Mouse (Mus musculus) bone marrow, adult 2 months (tissue): ENCODE data around the gene Rpl6. TPM values are rescaled to one million over a fixed set of nuclear protein-coding genes. Genes with fewer than 3 reads are reported as not detected.
"Not testable (repeated sequence)": the region's sequence is repeated elsewhere in the genome, so short reads cannot be mapped to it uniquely, and the experiment has no call there.

ENCODE experiments used
- H3K27ac ChIP-seq: fragments of 200-500 bp; 2 replicates; pipeline ENCODE4 v1.5.1; 2012; ENCODE audit warnings: low read depth, mild to moderate bottlenecking, control low read depth, inconsistent platforms, low read length; ENCODE audit not compliant: control insufficient read depth, poor library complexity, insufficient read depth
- H3K4me1 ChIP-seq: fragments of 200-500 bp; 2 replicates; pipeline ENCODE4 v1.6.1; 2011; ENCODE audit warnings: low read length; ENCODE audit not compliant: control insufficient read depth, insufficient read depth
- H3K4me3 ChIP-seq: fragments of 200-500 bp; replicated peaks from 2 replicates; pipeline ENCODE3; 2011; ENCODE audit warnings: mild to moderate bottlenecking, low read depth, low read length, control low read depth; ENCODE audit not compliant: control insufficient read depth
- CTCF ChIP-seq: fragments of 200-500 bp; IDR thresholded peaks from 2 replicates; pipeline ENCODE4 v1.5.1; 2011; ENCODE audit warnings: low read length, control low read depth; ENCODE audit not compliant: control insufficient read depth, insufficient read depth
- POLR2A ChIP-seq: fragments of 200-500 bp; IDR thresholded peaks from 2 replicates; pipeline ENCODE4 v1.6.1; 2011; ENCODE audit warnings: low read depth, mild to moderate bottlenecking, control low read depth, low read length, borderline replicate concordance; ENCODE audit not compliant: control insufficient read depth
- WGBS: fragments of 180-500 bp; shearing (Covaris S2); methylation state at CpG from one replicate; pipeline ENCODE4 v1.1.7; 2018; 5-methylcytosine and 5-hydroxymethylcytosine counted together
- polyA plus RNA-seq: library from polyadenylated mRNA; stranded (reverse); fragments of >200 nt; gene quantifications from 2 replicates; pipeline ENCODE4 v1.2.4, GENCODE M21; 2011; ENCODE audit warnings: low replicate concordance; ENCODE audit not compliant: missing spikeins, insufficient read depth, insufficient read length

Gene Rpl6
- polyA plus RNA-seq, 1 experiment, result 942 TPM

- H3K4me1 ChIP-seq, result peaks cover 4% of the 10 kb centered on the region; the same call in 1 of the 2 replicates
- TF ChIP-seq POLR2A, result no peak
- TF ChIP-seq CTCF, result no peak
- no peak overlapping the region for H3K27ac ChIP-seq
- H3K4me3 ChIP-seq, result no peak overlapping the region
- WGBS, result 45% methylated on average over 1 of the region's 1 CpGs
Measured at GRCm38 (mm10) chr5:121202467-121202866, 1.8 kb upstream of the Rpl6 start.

GRCm38 (mm10) chr5:121205537-121206130 lies 1.4 kb downstream of the Rpl6 start:
- H3K27ac ChIP-seq, H3K4me1 ChIP-seq: not testable (repeated sequence)
- H3K4me3 ChIP-seq, result peak overlapping the region; percentile 24
- WGBS, result 46% methylated on average over 8 of the region's 10 CpGs

DNA sequence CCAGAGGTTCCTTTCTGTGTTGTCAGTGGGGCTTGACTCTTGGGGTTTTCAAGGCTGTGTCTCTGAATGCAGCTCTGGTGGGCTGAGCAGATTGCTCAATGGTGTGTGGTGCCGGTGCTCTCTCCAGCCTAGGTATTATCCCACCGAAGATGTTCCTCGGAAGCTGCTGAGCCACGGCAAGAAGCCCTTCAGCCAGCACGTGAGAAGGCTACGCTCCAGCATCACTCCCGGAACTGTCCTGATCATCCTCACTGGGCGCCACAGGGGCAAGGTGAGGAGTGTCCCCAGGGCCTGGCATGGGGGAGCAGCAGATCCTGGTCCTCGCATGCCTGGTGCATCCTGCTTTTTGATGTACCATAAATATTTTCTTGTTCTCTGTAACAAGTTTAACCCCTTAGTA lies 2.3 kb downstream of the Rpl6 start:
- Histone ChIP-seq H3K27ac (no peak overlapping the region), H3K4me1 (peaks cover 4% of the 10 kb centered on the region; the same call in 1 of the 2 replicates), H3K4me3 (no peak overlapping the region)
- TF ChIP-seq CTCF (no peak), POLR2A (no peak)
- WGBS, result 79% methylated on average over 9 of the region's 9 CpGs

DNA sequence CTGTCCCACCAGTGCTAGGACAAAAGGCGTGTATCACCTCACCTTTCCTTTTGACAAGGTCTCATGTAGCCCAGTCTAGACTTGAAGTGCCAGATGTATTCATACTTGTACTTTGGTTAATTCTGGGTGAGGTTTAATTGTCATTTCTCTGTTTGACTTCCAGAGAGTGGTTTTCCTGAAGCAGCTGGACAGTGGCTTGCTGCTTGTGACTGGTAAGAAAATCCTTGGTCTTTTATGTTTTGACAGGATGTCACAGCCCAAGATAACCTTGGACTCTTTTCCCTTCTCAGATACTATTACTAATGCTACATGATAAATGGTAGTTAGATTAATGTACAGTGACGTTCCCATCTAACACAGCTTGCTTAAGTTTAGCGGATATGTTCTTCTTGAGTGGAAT lies 2.7 kb downstream of the Rpl6 start:
- Histone ChIP-seq H3K4me3 (no peak overlapping the region), H3K27ac (no peak overlapping the region), H3K4me1 (peaks cover 4% of the 10 kb centered on the region; the same call in 1 of the 2 replicates)
- WGBS, result 82% methylated on average over 3 of the region's 3 CpGs
- TF ChIP-seq CTCF (no peak), POLR2A (no peak)

DNA sequence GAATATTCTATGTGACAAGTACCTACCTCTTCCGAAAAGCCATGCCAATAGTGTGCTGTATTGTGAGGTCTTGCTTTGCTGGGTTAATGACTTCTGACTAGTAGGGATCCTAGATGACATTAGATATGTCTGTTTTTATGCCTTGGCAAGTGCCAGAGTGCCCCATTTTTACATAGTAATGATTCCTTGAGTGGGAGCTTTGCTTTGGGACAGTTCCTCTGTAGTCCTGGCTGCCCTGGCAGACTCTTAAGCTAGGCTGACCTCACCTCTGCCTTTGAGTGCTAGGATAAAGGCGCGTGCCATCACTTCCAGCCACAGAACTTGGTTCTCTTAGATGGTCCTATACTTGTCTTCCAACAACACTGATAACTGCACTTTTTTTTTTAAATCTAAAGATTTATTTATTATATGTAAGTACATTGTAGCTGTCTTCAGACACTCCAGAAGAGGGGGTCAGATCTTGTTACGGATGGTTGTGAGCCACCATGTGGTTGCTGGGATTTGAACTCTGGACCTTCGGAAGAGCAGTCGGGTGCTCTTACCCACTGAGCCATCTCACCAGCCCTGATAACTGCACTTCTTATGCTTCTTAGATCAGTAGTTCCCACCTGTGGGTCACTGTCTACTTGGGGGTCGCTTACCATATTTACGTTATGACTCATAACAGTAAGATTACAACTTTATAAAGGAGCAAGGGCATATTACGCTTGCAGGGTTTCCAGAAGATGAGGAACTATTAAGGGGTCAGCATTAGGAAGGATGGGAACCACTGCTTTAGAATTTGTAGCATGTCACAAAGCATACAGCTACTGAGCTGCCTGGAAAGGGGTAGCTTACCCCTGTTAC lies 5.7 kb downstream of the Rpl6 start:
- Histone ChIP-seq H3K27ac (no peak overlapping the region), H3K4me3 (no peak overlapping the region), H3K4me1 (peaks cover 4% of the 10 kb centered on the region; the same call in 1 of the 2 replicates)
- WGBS, result 88% methylated on average over 9 of the region's 9 CpGs
- no peak for TF ChIP-seq POLR2A
- no peak for TF ChIP-seq CTCF

DNA sequence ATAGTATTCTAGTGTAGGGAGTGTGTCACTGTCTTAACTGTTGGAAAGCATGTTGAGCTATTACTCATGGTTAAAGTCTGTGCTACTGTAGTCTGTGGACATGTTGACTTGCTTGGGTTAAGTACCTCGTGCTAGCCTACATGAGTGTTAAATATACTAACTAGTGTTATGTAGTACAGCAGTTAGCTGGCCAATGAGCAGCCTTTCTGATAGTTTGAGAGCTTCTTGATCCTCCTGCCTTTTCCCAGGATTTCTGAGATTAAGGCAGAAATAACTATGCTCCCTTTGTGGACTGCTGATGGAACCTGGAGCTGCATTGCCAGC lies 6.3 kb downstream of the Rpl6 start:
- Histone ChIP-seq H3K4me1 (peaks cover 3% of the 10 kb centered on the region; the same call in 1 of the 2 replicates), H3K27ac (no peak overlapping the region), H3K4me3 (no peak overlapping the region)
- no peak for TF ChIP-seq CTCF
- no peak for TF ChIP-seq POLR2A
- 83% methylated on average over 1 of the region's 1 CpGs for WGBS

GRCm38 (mm10) chr5:121212108-121212507 lies 7.8 kb downstream of the Rpl6 start:
- no peak overlapping the region for H3K4me3 ChIP-seq

GRCm38 (mm10) chr5:121214707-121215106 lies 10.4 kb downstream of the Rpl6 start:
- Histone ChIP-seq H3K27ac (no peak overlapping the region), H3K4me1 (no peaks in the 10 kb centered on the region; the same call in 1 of the 2 replicates), H3K4me3 (no peak overlapping the region)
- TF ChIP-seq CTCF (no peak), POLR2A (no peak)
- WGBS, result 32% methylated on average over 7 of the region's 7 CpGs

More at GRCm38 (mm10) chr5:121212108-121212507, 7.8 kb downstream of the Rpl6 start:
- no peak for TF ChIP-seq CTCF
- no peak for TF ChIP-seq POLR2A
- WGBS, result 87% methylated on average over 6 of the region's 6 CpGs
- Histone ChIP-seq H3K4me1 (no peaks in the 10 kb centered on the region; the same call in 1 of the 2 replicates), H3K27ac (no peak overlapping the region)
